ENCODE assay signal across 13 mouse cellular contexts in the genomic region with DNA sequence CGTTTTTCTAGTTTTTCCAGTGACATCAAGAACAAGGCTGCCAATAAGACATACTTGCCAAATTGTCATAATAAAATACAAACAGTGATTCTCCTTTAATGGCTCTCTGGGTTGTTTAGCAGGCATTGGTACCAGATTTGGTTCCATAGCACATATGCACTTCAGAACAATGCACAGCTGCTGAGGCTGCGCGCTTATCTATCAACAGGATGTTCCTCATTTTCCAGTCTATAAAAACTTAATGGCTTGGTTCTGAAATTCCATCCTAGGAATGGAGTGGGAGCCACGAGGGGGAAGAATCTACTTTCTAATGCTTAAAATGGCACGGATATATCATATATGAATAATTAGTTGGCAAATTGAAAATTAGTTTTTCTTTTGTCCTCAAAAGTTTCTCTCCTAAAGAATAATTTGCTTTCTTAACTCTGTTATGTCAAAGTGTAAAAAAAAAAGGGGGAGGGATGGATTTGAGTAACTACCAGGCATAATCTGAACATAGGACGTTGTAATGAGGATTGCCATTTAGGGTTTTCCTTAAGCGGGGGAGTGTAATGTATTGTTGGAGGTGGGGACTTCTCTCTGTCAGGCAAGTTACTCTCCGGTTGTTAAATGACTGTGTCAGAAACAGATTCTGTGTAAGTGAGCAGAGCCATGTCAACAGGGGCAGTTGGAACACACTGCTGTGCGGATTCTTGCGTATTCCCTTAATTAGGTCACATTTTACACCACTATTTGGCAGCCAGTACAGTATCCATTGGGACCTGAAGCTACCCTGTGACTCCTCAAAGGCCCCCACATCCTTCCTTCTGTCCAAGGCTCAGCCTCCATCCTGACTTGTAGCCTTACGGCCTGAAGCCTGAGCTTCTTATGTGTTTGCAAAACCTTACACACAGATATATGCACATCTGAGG.
DNase-seq lines count a peak whose midpoint lies in the region; ATAC-seq and TF ChIP-seq lines count a peak whose summit lies in the region.
"Had no signal": no experiment of that assay in that cellular context is flagged by ENCODE, and none has a peak within 500 bp of the region (broad histone marks: within the 10 kb centered on the region; RNA-seq: fewer than 3 reads in every experiment).

No protein-coding gene starts in this region.

- H3K36me3 ChIP-seq in forebrain, embryonic 16.5 days (ENCODE audit: control insufficient read depth, insufficient read depth) = peaks cover 10% of the 10 kb centered on the region
- H3K36me3 ChIP-seq in forebrain, embryonic 11.5 days (ENCODE audit: control insufficient read depth, insufficient read depth, low read length) = no peaks in the 10 kb centered on the region; the same call in 1 of the 2 replicates
- no peaks in the 10 kb centered on the region for H3K36me3 ChIP-seq in hindbrain, embryonic 16.5 days (ENCODE audit: control insufficient read depth, insufficient read depth, low read length)
- peaks cover 24% of the 10 kb centered on the region for H3K36me3 ChIP-seq in hindbrain, embryonic 12.5 days
- H3K36me3 ChIP-seq in C2C12 (ENCODE audit: control insufficient read depth, insufficient read depth) = peaks cover 33% of the 10 kb centered on the region
- H3K36me3 ChIP-seq in liver, postnatal 0 days (replicated peaks; ENCODE audit: insufficient read depth, low read length) = 0 out of 2 replicates have a peak, but pooled peaks cover 4% of the 10 kb centered on the region

- no peak for DNase-seq in forebrain, embryonic 11.5 days (ENCODE audit: low spot score)
- DNase-seq in cerebellum, adult 9-10 months = peak; percentile 60
- no peak for DNase-seq in liver, postnatal 0 days
- no peak for DNase-seq in embryo, embryonic 10.5 days (ENCODE audit: low spot score)
- DNase-seq: kidney, adult 18-20 months; lung, adult 2 months; thymus, postnatal 25 days had no signal

- no peak overlapping the region for H3K4me2 ChIP-seq in forebrain, embryonic 16.5 days (ENCODE audit: low read length)
- H3K4me2 ChIP-seq in forebrain, embryonic 11.5 days (ENCODE audit: low read depth, low read length, severe bottlenecking) = no peak overlapping the region
- H3K4me2 ChIP-seq in hindbrain, embryonic 16.5 days (ENCODE audit: low read length) = no peak overlapping the region
- H3K4me2 ChIP-seq in hindbrain, embryonic 12.5 days (replicated peaks) = no peak overlapping the region
- H3K4me2 ChIP-seq in liver, postnatal 0 days (ENCODE audit: low read depth, low read length) = no peak overlapping the region
- H3K4me2 ChIP-seq: embryonic facial prominence, embryonic 15.5 days had no signal

- TF ChIP-seq CTCF in C2C12 (IDR thresholded peaks at IDR 0.05; ENCODE audit: control insufficient read depth, insufficient read depth, insufficient read length) = no peak
- no peak for TF ChIP-seq CTCF in liver, postnatal 0 days (IDR thresholded peaks at IDR 0.05; ENCODE audit: low read depth)

- H3K9me3 ChIP-seq in forebrain, embryonic 16.5 days (ENCODE audit: control insufficient read depth, low read length) = no peaks in the 10 kb centered on the region
- H3K9me3 ChIP-seq in forebrain, embryonic 11.5 days (ENCODE audit: control insufficient read depth, low read length) = no peaks in the 10 kb centered on the region
- no peaks in the 10 kb centered on the region for H3K9me3 ChIP-seq in hindbrain, embryonic 16.5 days (ENCODE audit: control insufficient read depth, low read length)
- H3K9me3 ChIP-seq in hindbrain, embryonic 12.5 days (replicated peaks) = no peaks in the 10 kb centered on the region
- no peaks in the 10 kb centered on the region for H3K9me3 ChIP-seq in liver, postnatal 0 days (ENCODE audit: low read length)
- H3K9me3 ChIP-seq: embryonic facial prominence, embryonic 15.5 days; G1E had no signal

- no peak for TF ChIP-seq EP300 in liver, postnatal 0 days (IDR thresholded peaks at IDR 0.05; ENCODE audit: low read depth)

- ATAC-seq in forebrain, embryonic 16.5 days = peak; percentile 41
- ATAC-seq in forebrain, embryonic 11.5 days (replicated peaks; ENCODE audit: low FRiP score) = no peak
- peak; percentile 48 for ATAC-seq in hindbrain, embryonic 16.5 days
- no peak for ATAC-seq in hindbrain, embryonic 12.5 days (ENCODE audit: low FRiP score)
- no peak for ATAC-seq in liver, postnatal 0 days

- no peak overlapping the region for H3K4me3 ChIP-seq in forebrain, embryonic 16.5 days (replicated peaks; ENCODE audit: low read length)
- H3K4me3 ChIP-seq in forebrain, embryonic 11.5 days (ENCODE audit: low read depth, low read length) = no peak overlapping the region
- no peak overlapping the region for H3K4me3 ChIP-seq in hindbrain, embryonic 16.5 days (ENCODE audit: low read length)
- H3K4me3 ChIP-seq in hindbrain, embryonic 12.5 days = no peak overlapping the region
- H3K4me3 ChIP-seq in C2C12 (ENCODE audit: insufficient read depth, poor library complexity, severe bottlenecking) = no peak overlapping the region
- no peak overlapping the region for H3K4me3 ChIP-seq in liver, postnatal 0 days (ENCODE audit: low read depth, low read length)
- H3K4me3 ChIP-seq: embryonic facial prominence, embryonic 15.5 days had no signal

- H3K4me1 ChIP-seq in forebrain, embryonic 16.5 days (replicated peaks; ENCODE audit: control insufficient read depth, insufficient read depth, low read length) = 0 out of 2 replicates have a peak, but pooled peaks cover 5% of the 10 kb centered on the region
- no peaks in the 10 kb centered on the region for H3K4me1 ChIP-seq in forebrain, embryonic 11.5 days (replicated peaks; ENCODE audit: control insufficient read depth, insufficient read depth, low read length)
- H3K4me1 ChIP-seq in hindbrain, embryonic 16.5 days (ENCODE audit: control insufficient read depth, insufficient read depth, low read depth, low read length) = no peaks in the 10 kb centered on the region
- H3K4me1 ChIP-seq in hindbrain, embryonic 12.5 days = no peaks in the 10 kb centered on the region
- H3K4me1 ChIP-seq in liver, postnatal 0 days (ENCODE audit: insufficient read depth) = no peaks in the 10 kb centered on the region
- H3K4me1 ChIP-seq: embryonic facial prominence, embryonic 15.5 days had no signal

- H3K79me3 ChIP-seq in C2C12 (ENCODE audit: low read depth) = no peaks in the 10 kb centered on the region

- H3K79me2 ChIP-seq in C2C12 (ENCODE audit: control insufficient read depth, insufficient read depth) = no peaks in the 10 kb centered on the region

- no peak overlapping the region for H3K27ac ChIP-seq in forebrain, embryonic 16.5 days (ENCODE audit: low read length)
- no peak overlapping the region for H3K27ac ChIP-seq in forebrain, embryonic 11.5 days (ENCODE audit: low read depth, low read length)
- no peak overlapping the region for H3K27ac ChIP-seq in hindbrain, embryonic 16.5 days (ENCODE audit: low read depth, low read length)
- H3K27ac ChIP-seq in hindbrain, embryonic 12.5 days = no peak overlapping the region
- H3K27ac ChIP-seq in liver, postnatal 0 days (ENCODE audit: low read depth) = no peak overlapping the region
- H3K27ac ChIP-seq: embryonic facial prominence, embryonic 15.5 days had no signal

- no peaks in the 10 kb centered on the region for H3K27me3 ChIP-seq in forebrain, embryonic 16.5 days (replicated peaks; ENCODE audit: control insufficient read depth, insufficient read depth, low read length)
- no peaks in the 10 kb centered on the region for H3K27me3 ChIP-seq in forebrain, embryonic 11.5 days (ENCODE audit: control insufficient read depth, insufficient read depth, low read length)
- no peaks in the 10 kb centered on the region for H3K27me3 ChIP-seq in hindbrain, embryonic 16.5 days (replicated peaks; ENCODE audit: control insufficient read depth, insufficient read depth, low read length)
- H3K27me3 ChIP-seq in hindbrain, embryonic 12.5 days = no peaks in the 10 kb centered on the region
- no peaks in the 10 kb centered on the region for H3K27me3 ChIP-seq in C2C12 (ENCODE audit: control insufficient read depth, insufficient read depth, insufficient read length)
- no peaks in the 10 kb centered on the region for H3K27me3 ChIP-seq in liver, postnatal 0 days (ENCODE audit: insufficient read depth, low read length)
- H3K27me3 ChIP-seq: embryonic facial prominence, embryonic 15.5 days had no signal

- no peak overlapping the region for H3ac ChIP-seq in C2C12 (ENCODE audit: control insufficient read depth, insufficient read length, low read depth)

- WGBS in forebrain, embryonic 16.5 days = 75% methylated on average over 11 of the region's 11 CpGs
- whole genome bisulfite sequencing in forebrain, embryonic 11.5 days = 90% methylated on average over 11 of the region's 11 CpGs
- 77% methylated on average over 11 of the region's 11 CpGs for WGBS in hindbrain, embryonic 16.5 days
- WGBS in hindbrain, embryonic 12.5 days = 87% methylated on average over 11 of the region's 11 CpGs
- 79% methylated on average over 11 of the region's 11 CpGs for WGBS in liver, postnatal 0 days (ENCODE audit: insufficient replicate concordance)

- no peak overlapping the region for H3K9ac ChIP-seq in forebrain, embryonic 16.5 days (replicated peaks; ENCODE audit: low read depth, low read length)
- no peak overlapping the region for H3K9ac ChIP-seq in forebrain, embryonic 11.5 days (ENCODE audit: low read length)
- H3K9ac ChIP-seq in hindbrain, embryonic 16.5 days (ENCODE audit: low read depth, low read length) = no peak overlapping the region
- H3K9ac ChIP-seq in hindbrain, embryonic 12.5 days = no peak overlapping the region
- H3K9ac ChIP-seq in liver, postnatal 0 days (replicated peaks) = no peak overlapping the region
- H3K9ac ChIP-seq: embryonic facial prominence, embryonic 15.5 days had no signal

TF ChIP-seq in C2C12, 6 proteins besides CTCF, POLR2A, EP300 and RAD21:
- no peak for TF ChIP-seq MYOG (IDR thresholded peaks at IDR 0.05; ENCODE audit: control insufficient read depth, extremely low read depth, insufficient read length)
- TF ChIP-seq MYOD1 (IDR thresholded peaks at IDR 0.05; ENCODE audit: control insufficient read depth, insufficient read length, low read depth) = peak; percentile 41

Comparison
In these comparisons a context has a peak if more than half of its experiments do, and no peak if none do; other contexts are left out.
1. ATAC-seq: peak in forebrain, embryonic 16.5 days (single experiment) and hindbrain, embryonic 16.5 days (single experiment); none in forebrain, embryonic 11.5 days (single experiment), hindbrain, embryonic 12.5 days (single experiment) and liver, postnatal 0 days (single experiment).